Mouse (Mus musculus): ENCODE results near the gene Lilr4b. TPM values are rescaled to one million over a fixed set of nuclear protein-coding genes. Genes with fewer than 3 reads are reported as not detected.
"Not testable (repeated sequence)": the region's sequence is repeated elsewhere in the genome, so short reads cannot be mapped to it uniquely, and the experiment has no call there.

Lilr4b gene
- 1 to 10 TPM; 3.0 to 3.3 TPM for total RNA-seq (2021)
- long read RNA-seq, experiment 1, partial matches to known transcripts: 0 of 2 reads
- long read RNA-seq, experiment 1, other reads (novel, unspliced or antisense): 2 of 2 reads
- long read RNA-seq, experiment 2, partial matches to known transcripts: 3 of 8 reads
- long read RNA-seq, experiment 2, other reads (novel, unspliced or antisense): 5 of 8 reads

DNA sequence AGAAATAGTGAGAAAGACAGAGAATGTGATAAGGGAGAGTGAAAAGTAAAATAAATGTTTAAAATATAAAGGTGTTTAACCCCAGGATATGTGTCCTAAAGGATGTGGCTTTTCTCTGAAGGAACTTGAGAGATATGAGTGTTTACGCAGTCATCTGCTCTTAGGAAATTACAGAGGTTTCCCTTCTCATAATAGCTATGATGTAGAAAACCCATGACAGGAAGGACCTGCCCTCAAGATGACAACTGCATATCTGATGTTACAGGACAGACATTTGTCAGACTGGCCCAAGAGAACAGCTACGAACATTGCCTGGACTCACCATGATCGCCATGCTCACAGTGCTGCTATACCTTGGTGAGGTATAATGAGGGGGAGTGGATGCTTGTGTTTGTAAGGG, at the start of gene Lilr4b, which contains the start of gene Gm49339:
TSS of gene Lilr4b (plus strand) at position 236 of the 400 bp plus-strand sequence.
TSS of gene Gm49339 (plus strand) at position 216 of the 400 bp plus-strand sequence.
- DNase-seq (ENCODE audit: low spot score in 2 of 2): not testable (repeated sequence)

DNA sequence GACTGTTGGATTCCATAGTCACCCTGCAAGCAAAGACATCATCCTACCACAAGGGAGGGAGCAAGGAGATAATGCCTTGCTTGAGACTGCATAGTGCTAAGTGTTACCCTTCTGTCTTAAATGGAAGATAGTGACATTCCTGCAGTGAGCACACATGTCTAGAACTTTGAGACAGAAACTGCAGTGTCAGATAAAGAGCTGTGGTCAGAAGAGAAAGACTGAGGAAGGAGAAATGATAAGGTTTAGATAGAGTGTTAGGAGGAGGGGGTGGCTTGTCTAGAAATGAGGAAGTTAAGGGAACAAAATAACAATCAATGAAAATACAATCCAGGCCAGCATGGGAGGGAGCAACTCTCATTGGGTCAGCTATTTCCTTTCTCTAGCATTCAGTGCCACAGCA, 47.5 kb upstream of the Lilr4b start:
- DNase-seq (ENCODE audit: low spot score in 2 of 2): no peak

DNA sequence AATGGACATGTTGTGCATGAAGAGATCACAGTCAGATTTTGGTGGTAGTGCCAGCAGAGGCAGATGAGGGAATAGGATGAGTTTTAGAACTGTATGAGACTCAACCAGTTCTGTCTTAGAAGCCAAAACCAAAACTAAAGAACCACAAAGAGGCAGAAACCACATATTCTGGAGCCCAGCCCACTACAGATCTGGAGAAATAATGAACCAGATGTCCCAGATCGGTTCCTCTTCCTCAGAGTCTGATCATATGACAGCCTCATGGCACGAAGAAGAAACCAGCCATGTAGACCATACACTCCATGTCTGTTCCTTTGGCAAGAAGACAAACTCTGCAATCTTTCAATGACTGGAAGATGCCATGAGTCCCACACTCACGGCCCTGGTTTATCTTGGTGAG, 44.7 kb upstream of the Lilr4b start:
- DNase-seq (ENCODE audit: low spot score in 2 of 2): no peak

- DNase-seq (ENCODE audit: low spot score in 2 of 2): no peak
Observed at GRCm38 (mm10) chr10:51451610-51452009, 28.8 kb upstream of the Lilr4b start.

- no peak for DNase-seq (ENCODE audit: low spot score in 2 of 2)
Observed at GRCm38 (mm10) chr10:51453616-51454298, 26.7 kb upstream of the Lilr4b start.

- no peak for DNase-seq (ENCODE audit: low spot score in 2 of 2)
Observed at GRCm38 (mm10) chr10:51454365-51454764, 26.1 kb upstream of the Lilr4b start.

DNA sequence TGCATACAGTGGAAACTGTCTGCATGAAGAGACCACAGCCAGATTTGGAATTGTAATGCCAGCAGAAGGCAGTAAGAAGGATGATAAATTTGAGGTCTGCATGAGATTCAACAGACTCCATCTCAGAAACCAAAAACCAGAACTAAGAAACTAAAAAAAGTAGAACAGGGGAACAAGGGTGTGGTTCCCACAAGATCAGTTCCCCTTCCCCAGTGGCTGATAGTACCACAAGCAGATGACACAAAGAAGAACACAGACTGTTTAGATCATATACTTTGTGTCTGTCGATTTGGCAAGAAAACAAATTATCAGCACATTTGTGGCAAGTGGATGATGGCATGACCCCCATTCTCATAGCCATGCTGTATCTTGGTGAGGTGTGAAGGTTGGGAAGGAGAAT, 24.7 kb upstream of the Lilr4b start:
- no peak for DNase-seq (ENCODE audit: low spot score in 2 of 2)

DNA sequence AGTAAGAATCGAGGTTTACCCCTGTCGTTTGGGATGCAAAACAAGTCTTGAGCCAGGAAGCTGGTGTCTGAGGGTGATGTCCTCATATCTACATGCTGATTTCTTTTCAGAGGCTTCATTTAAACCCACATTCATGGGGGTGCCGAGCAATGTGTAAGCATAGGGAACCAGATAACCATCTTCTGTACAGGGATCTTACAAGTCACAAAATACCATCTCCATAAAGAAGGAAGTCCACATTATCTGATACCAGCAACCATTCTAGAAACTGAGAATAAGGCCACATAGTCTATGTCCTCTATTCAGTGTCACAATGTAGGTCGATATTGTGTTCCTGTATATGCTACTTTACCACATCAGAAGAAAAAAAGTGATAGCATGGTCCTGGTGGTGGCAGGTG, 24.1 kb upstream of the Lilr4b start:
- DNase-seq (ENCODE audit: low spot score in 2 of 2): no peak

GRCm38 (mm10) chr10:51463800-51464199, 16.6 kb upstream of the Lilr4b start:
- not testable (repeated sequence) for DNase-seq (ENCODE audit: low spot score in 2 of 2)

GRCm38 (mm10) chr10:51490691-51491090, 10.3 kb downstream of the Lilr4b start, which contains the start of gene Lilrb4a:
Gene Lilrb4a (plus strand): TSS chr10:51490956.
- DNase-seq (ENCODE audit: low spot score in 2 of 2): not testable (repeated sequence)

- no peak for DNase-seq (ENCODE audit: low spot score in 2 of 2)
Observed at GRCm38 (mm10) chr10:51520021-51520420, 39.6 kb downstream of the Lilr4b start.

- DNase-seq (ENCODE audit: low spot score in 2 of 2): no peak
Observed at GRCm38 (mm10) chr10:51521453-51521852, 41.0 kb downstream of the Lilr4b start.

DNA sequence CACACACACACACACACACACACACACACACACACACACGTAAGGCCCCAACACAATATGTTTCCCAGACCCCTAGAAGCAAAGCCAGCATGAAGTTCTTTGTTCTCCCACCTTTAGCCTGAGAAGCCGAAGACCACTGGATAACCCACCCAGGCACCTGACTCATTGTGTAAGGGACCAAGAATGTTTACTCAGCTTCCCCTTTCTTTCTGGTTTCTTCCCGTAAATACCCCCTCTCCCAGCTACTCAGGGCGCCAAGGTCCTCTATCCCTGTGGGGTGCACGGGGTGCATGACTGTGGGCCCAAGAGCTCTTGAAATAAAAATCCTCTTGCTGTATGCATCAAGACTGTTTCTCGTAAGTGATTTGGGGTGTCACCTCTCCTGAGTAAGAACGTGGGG, 45.7 kb downstream of the Lilr4b start:
- no peak for DNase-seq (ENCODE audit: low spot score in 2 of 2)

- no peak for DNase-seq (ENCODE audit: low spot score in 2 of 2)
Observed at GRCm38 (mm10) chr10:51526633-51527032, 46.2 kb downstream of the Lilr4b start.

- no peak for DNase-seq (ENCODE audit: low spot score in 2 of 2)
Observed at GRCm38 (mm10) chr10:51528840-51529434, 48.5 kb downstream of the Lilr4b start.

- DNase-seq (ENCODE audit: low spot score in 2 of 2): no peak
Observed at GRCm38 (mm10) chr10:51529497-51529896, 49.1 kb downstream of the Lilr4b start.

GRCm38 (mm10) chr10:51530813-51531212, 50.4 kb downstream of the Lilr4b start:
- no peak for DNase-seq (ENCODE audit: low spot score in 2 of 2)

Other genes with a start within 250 kb of the Lilr4b start
- gene Gm49339, start within 50 bp of the Lilr4b start, total RNA-seq (2021): 1 to 10 TPM; 1.3 to 1.4 TPM
- 1 to 10 TPM; 1.5 to 2.8 TPM for gene Lilrb4a, start 10.3 kb downstream of the Lilr4b start, total RNA-seq (2021)
- gene Fam162b, start 109.9 kb downstream of the Lilr4b start, total RNA-seq (2021): not detected
- not detected for gene Gprc6a, start 150.8 kb downstream of the Lilr4b start, total RNA-seq (2021)
- gene Rfx6, start 197.1 kb downstream of the Lilr4b start, total RNA-seq (2021): not detected